Mouse (Mus musculus) hindbrain, postnatal 0 days (tissue): Measurements from ENCODE around the gene Cdc26. TPM values are rescaled to one million over a fixed set of nuclear protein-coding genes. Genes with fewer than 3 reads are reported as not detected.

Experiments
- ATAC-seq: fragments of 200-750 bp; cut with Nextera tagmentation; 2 replicates; pipeline ENCODE4 v1.8.0; 2017; ENCODE audit warnings: mild to moderate bottlenecking, moderate TSS enrichment, moderate library complexity
- DNase-seq: peaks from one replicate; pipeline ENCODE4 v3.0.0-alpha.2; 2015; ENCODE audit warnings: low spot score
- H3K27ac ChIP-seq: fragments of 300-500 bp; sonication (generic); 2 replicates; pipeline ENCODE4 v1.5.1; 2014; ENCODE audit warnings: mild to moderate bottlenecking
- H3K27me3 ChIP-seq: fragments of 300-500 bp; sonication (generic); 2 replicates; pipeline ENCODE4 v1.6.1; 2014; ENCODE audit warnings: low read length, mixed read lengths; ENCODE audit not compliant: insufficient read depth
- H3K36me3 ChIP-seq: fragments of 300-500 bp; sonication (generic); 2 replicates; pipeline ENCODE4 v1.6.1; 2014; ENCODE audit warnings: low read length, mixed read lengths; ENCODE audit not compliant: insufficient read depth
- H3K4me1 ChIP-seq: fragments of 300-500 bp; sonication (generic); 2 replicates; pipeline ENCODE4 v1.6.1; 2014; ENCODE audit warnings: antibody characterized with exemption, low read length, mixed read lengths; ENCODE audit not compliant: insufficient read depth
- H3K4me2 ChIP-seq: fragments of 300-500 bp; sonication (generic); 2 replicates; pipeline ENCODE4 v1.6.1; 2014; ENCODE audit warnings: low read depth, mild to moderate bottlenecking, low read length, moderate library complexity, mixed read lengths
- H3K4me3 ChIP-seq: fragments of 300-500 bp; sonication (generic); 2 replicates; pipeline ENCODE4 v1.5.1; 2014; ENCODE audit warnings: low read length
- H3K9ac ChIP-seq: fragments of 300-500 bp; sonication (generic); replicated peaks from 2 replicates; pipeline ENCODE4 v1.6.1; 2014; ENCODE audit warnings: mild to moderate bottlenecking, low read length, moderate library complexity, mixed read lengths
- H3K9me3 ChIP-seq: fragments of 300-500 bp; sonication (generic); 2 replicates; pipeline ENCODE4 v1.6.1; 2016; ENCODE audit warnings: low read length, mixed read lengths
- CTCF ChIP-seq: IDR thresholded peaks from 2 replicates; pipeline ENCODE4 v1.5.1; 2016; ENCODE audit warnings: antibody characterized with exemption, control low read depth, low read depth
- WGBS: fragments of 180-500 bp; shearing (Covaris S2); extraction: QIAGEN DNeasy Blood & Tissue Kit; methylation state at CpG from one replicate; pipeline ENCODE4 v1.1.7; 2014; 5-methylcytosine and 5-hydroxymethylcytosine counted together
- polyA plus RNA-seq: library from polyadenylated mRNA; unstranded; fragments of >200 nt; fragmentation: Nextera tagmentation; extraction: Ambion mirVana; gene quantifications from 2 replicates; pipeline ENCODE4 v1.2.1, GENCODE M21; 2015
- total RNA-seq: library from RNA; depleted of rRNA; stranded (reverse); fragments of >200 nt; gene quantifications from 2 replicates; pipeline ENCODE4 v1.2.3, GENCODE M21; 2014

Gene Cdc26
- total and polyA plus RNA-seq, 2 experiments from 2014 or later, result 30.1 to 75.2 TPM

- Histone ChIP-seq H3K36me3 (no peaks in the 10 kb centered on the region), H3K9me3 (no peaks in the 10 kb centered on the region), H3K9ac (no peak within 1 kb of the TSS), H3K4me1 (no peaks in the 10 kb centered on the region), H3K27me3 (no peaks in the 10 kb centered on the region), H3K27ac (no peak within 1 kb of the TSS), H3K4me2 (no peak within 1 kb of the TSS), H3K4me3 (no peak within 1 kb of the TSS)
- WGBS, result 84% methylated on average over 6 of the region's 6 CpGs
- no peak for DNase-seq
- ATAC-seq, result no peak
- TF ChIP-seq CTCF, result no peak
Measured at GRCm38 (mm10) chr4:62435081-62435480, 26.6 kb upstream of the Cdc26 start, which contains the start of gene Rnf183. Gene Rnf183 (minus strand): TSS chr4:62435252.

GRCm38 (mm10) chr4:62433939-62434870 lies 25.8 kb upstream of the Cdc26 start:
- H3K4me1 ChIP-seq, result no peaks in the 10 kb centered on the region
- no peaks in the 10 kb centered on the region for H3K36me3 ChIP-seq
- no peak for ATAC-seq
- H3K27me3 ChIP-seq, result no peaks in the 10 kb centered on the region
- no peak overlapping the region for H3K4me3 ChIP-seq
- no peak overlapping the region for H3K4me2 ChIP-seq
- no peaks in the 10 kb centered on the region for H3K9me3 ChIP-seq
- 84% methylated on average over 7 of the region's 7 CpGs for WGBS
- H3K9ac ChIP-seq, result no peak overlapping the region
- TF ChIP-seq CTCF, result no peak
- H3K27ac ChIP-seq, result no peak overlapping the region
- no peak for DNase-seq

GRCm38 (mm10) chr4:62431522-62431921 lies 23.1 kb upstream of the Cdc26 start:
- H3K9ac ChIP-seq, result no peak overlapping the region
- no peaks in the 10 kb centered on the region for H3K36me3 ChIP-seq
- no peak overlapping the region for H3K4me2 ChIP-seq
- no peaks in the 10 kb centered on the region for H3K4me1 ChIP-seq
- H3K9me3 ChIP-seq, result no peaks in the 10 kb centered on the region
- no peak for ATAC-seq
- no peak for TF ChIP-seq CTCF
- H3K27ac ChIP-seq, result no peak overlapping the region
- DNase-seq, result no peak
- WGBS, result 85% methylated on average over 4 of the region's 4 CpGs
- no peaks in the 10 kb centered on the region for H3K27me3 ChIP-seq
- H3K4me3 ChIP-seq, result no peak overlapping the region

DNA sequence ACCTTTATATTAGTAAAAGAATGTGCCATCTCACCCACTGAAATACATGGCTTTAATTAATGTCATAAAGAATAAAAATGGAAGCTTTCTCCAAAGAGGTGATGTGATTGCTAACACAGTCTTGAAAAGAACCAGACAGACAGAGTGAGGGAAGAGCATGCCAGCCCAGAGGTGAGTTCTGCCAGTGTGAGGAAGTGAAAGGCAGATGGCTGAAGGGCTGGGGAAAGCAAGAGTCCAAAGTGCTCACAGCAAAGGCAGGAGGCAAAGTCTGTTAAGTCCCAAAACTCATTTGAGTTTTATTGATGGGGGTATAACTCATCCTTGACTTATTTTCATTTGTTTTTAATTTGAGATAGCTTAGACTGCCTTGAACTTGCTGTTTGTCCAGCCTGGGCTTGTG lies 22.2 kb upstream of the Cdc26 start:
- Histone ChIP-seq H3K9ac (no peak overlapping the region), H3K9me3 (no peaks in the 10 kb centered on the region), H3K4me2 (no peak overlapping the region), H3K27me3 (no peaks in the 10 kb centered on the region), H3K27ac (no peak overlapping the region), H3K4me1 (no peaks in the 10 kb centered on the region), H3K4me3 (no peak overlapping the region), H3K36me3 (no peaks in the 10 kb centered on the region)
- no peak for DNase-seq
- ATAC-seq, result no peak
- TF ChIP-seq CTCF, result no peak

DNA sequence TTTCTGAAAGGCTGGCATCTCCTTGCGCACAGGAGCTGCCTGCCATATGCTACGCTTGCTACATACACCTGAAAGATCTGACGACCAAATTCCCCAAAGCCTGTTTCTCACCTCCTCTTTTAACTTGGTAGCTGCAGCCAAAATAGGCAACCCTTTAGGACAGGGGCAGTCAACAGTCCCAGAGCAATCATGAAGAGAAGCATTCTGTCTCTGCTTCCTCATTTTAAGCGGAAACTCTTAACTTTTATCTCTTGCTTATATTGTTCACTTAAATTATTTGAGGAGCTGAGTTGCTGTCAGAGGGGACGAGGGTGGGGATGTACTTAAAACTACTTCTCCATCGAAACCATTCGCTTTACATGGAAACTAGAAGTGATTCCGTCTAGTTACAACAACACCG lies 21.2 kb upstream of the Cdc26 start:
- ATAC-seq (no peak), DNase-seq (no peak)
- Histone ChIP-seq H3K36me3 (peaks cover 9% of the 10 kb centered on the region; the same call in 1 of the 2 replicates), H3K9me3 (no peaks in the 10 kb centered on the region), H3K4me3 (no peak overlapping the region), H3K27ac (no peak overlapping the region), H3K9ac (no peak overlapping the region), H3K4me1 (no peaks in the 10 kb centered on the region), H3K4me2 (no peak overlapping the region), H3K27me3 (no peaks in the 10 kb centered on the region)
- 88% methylated on average over 9 of the region's 9 CpGs for WGBS
- no peak for TF ChIP-seq CTCF

GRCm38 (mm10) chr4:62427978-62428758 lies 19.7 kb upstream of the Cdc26 start:
- H3K4me2 ChIP-seq, result no peak overlapping the region
- peaks cover 20% of the 10 kb centered on the region for H3K36me3 ChIP-seq
- WGBS, result 77% methylated on average over 17 of the region's 17 CpGs
- no peak for TF ChIP-seq CTCF
- H3K4me1 ChIP-seq, result no peaks in the 10 kb centered on the region
- no peak overlapping the region for H3K4me3 ChIP-seq
- DNase-seq (no peak), ATAC-seq (0 out of 2 replicates have a peak, but pooled peaks have one; percentile 54)
- no peaks in the 10 kb centered on the region for H3K27me3 ChIP-seq
- H3K9ac ChIP-seq, result no peak overlapping the region
- H3K9me3 ChIP-seq, result no peaks in the 10 kb centered on the region
- no peak overlapping the region for H3K27ac ChIP-seq

GRCm38 (mm10) chr4:62425891-62426290 lies 17.4 kb upstream of the Cdc26 start:
- no peaks in the 10 kb centered on the region for H3K27me3 ChIP-seq
- no peaks in the 10 kb centered on the region for H3K9me3 ChIP-seq
- H3K36me3 ChIP-seq, result peaks cover 37% of the 10 kb centered on the region
- no peak overlapping the region for H3K27ac ChIP-seq
- DNase-seq (no peak), ATAC-seq (no peak)
- TF ChIP-seq CTCF, result no peak
- no peak overlapping the region for H3K9ac ChIP-seq
- H3K4me1 ChIP-seq, result no peaks in the 10 kb centered on the region
- no peak overlapping the region for H3K4me3 ChIP-seq
- WGBS, result 94% methylated on average over 4 of the region's 4 CpGs
- H3K4me2 ChIP-seq, result no peak overlapping the region
